Mouse (Mus musculus) cerebellum, postnatal 14 days (tissue): ENCODE data around the gene Pi4ka.

Source experiments
- DNase-seq, 2 experiments: peaks; one replicate each; pipeline ENCODE4 v3.0.0; 2021; ENCODE audit warnings: mixed read lengths in 2 of 2

Gene Pi4ka

DNA sequence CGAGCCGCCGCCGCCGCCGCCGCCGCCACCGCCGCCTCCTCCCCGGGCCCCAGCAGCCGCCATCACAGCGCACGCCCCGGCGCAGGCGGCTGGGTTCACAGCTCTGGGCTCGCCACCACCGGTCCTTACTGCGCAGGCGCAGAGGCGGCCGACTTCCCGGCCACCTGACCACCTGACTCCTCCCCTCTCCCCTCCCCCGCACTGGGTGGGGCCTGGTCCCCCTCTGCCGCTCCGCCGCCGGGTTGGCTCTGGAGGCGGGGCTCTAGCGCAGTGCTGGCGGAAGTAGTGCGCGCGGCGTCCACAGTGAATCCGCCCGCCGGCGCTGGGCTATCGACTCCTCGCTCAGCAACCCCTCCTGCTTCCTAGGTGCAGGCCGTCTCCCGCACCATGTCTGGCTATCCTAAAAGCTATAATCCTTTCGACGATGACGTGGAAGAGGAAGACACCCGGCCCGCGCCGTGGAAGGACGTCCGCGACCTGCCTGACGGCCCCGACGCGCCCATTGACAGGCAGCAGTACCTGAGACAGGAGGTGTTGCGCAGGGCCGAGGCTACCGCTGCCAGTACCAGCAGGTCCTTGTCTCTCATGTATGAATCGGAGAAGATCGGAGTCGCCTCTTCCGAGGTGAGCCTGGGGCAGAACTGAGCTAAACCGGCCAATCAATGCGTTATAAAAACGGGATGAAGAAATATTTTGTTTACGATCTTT lies at the start of gene Pi4ka, which contains the start of gene Snap29:
TSS of gene Pi4ka (minus strand) at position 579 of the 708 bp plus-strand sequence.
TSS of gene Snap29 (plus strand) at position 251 of the 708 bp plus-strand sequence.
- DNase-seq = peak; percentile 100

DNA sequence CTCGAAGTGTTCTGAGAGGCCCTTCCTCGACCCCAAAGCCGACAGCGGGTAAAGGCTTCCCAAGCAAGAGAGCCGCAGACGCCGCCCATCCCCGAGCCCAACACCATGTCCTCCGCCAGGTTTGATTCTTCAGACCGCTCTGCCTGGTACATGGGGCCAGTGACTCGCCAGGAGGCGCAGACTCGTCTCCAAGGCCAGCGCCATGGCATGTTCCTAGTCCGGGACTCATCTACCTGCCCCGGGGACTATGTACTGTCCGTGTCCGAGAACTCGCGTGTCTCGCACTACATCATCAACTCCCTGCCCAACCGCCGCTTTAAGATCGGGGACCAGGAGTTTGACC lies 46.2 kb upstream of the Pi4ka start:
- DNase-seq = peak; percentile 67 to 70

DNA sequence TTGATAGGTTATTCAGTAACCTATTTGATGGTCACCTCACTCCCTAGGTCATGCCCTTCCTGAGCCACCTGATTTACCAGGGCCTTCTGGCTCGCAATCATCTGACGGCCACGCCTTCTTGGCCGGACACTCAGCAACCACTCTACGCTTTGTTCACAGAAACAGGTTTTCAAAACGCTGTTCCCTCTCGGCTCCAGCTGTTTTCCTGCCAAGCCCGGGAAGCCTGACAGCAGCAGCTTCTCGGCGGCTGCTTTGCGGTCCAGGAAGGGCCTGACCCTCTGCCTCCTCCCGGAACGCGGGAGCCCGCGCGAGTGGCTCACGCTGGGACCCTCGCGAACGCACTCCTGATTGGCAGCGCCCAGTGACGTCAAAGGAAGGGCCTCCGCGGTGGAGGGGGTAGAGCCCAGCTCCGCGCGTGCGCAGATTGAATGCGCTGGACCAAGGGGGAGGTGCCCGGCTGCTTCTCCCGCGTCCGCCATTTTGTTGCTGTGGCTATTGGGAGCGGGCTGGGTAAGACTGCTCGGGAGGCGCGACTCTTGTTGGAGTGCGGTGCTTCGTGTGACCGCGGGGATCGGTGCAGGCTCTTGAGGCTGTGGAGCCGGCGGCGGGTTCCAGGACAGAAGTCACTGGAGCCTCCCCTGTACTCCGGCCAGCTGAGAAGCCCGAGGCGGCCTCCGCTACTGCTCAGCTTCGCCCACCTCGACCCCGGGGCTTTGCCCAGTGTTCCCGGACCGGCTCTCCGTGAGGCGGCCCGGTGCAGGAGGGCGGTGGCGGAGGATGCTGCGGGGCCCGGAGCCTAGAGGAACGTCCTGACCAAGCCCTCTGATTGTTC lies 45.6 kb upstream of the Pi4ka start, which contains the start of gene Crkl:
TSS of gene Crkl (plus strand) at position 447 of the 832 bp plus-strand sequence.
- DNase-seq = peak; percentile 98 to 99

DNA sequence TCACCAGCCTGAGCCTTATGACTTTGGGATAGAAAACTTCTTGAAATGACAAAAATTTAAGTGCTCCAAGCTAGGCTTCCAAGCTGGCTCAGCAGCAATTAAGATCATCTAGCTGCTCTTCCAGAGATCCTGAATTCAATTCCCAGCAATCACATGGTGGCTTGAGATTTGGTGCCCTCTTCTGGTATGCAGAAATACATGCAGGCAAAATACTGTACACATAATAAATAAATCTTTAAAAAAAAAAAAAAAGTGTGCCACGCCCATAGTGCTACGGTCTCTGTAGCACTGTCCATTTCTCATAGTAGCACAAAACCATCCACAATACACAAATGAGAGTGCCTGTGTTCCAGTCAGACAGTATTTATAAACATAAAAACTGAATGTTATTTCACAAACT lies 26.5 kb upstream of the Pi4ka start:
- DNase-seq = peak in 1 of 2 experiments; percentile 11

DNA sequence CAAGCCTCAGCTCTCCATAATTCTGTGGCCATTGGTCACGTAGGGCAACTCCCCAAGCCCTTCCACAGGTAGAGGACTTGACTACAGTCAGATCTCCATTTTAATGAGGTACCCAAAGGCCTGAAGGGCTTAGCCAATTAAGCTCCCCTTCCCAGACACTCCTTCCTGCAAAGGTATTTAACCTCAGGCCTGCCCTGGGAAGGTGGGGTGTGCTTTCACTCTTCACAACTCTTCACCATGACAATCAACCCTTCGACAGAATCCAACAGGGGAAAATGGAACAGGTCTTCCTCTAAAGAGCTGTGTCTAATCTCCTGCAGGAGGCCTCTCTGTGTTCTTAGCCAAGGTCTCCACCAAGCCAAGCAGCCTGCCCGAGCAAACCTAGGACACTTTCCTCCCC lies 16.9 kb upstream of the Pi4ka start:
- DNase-seq = no peak

DNA sequence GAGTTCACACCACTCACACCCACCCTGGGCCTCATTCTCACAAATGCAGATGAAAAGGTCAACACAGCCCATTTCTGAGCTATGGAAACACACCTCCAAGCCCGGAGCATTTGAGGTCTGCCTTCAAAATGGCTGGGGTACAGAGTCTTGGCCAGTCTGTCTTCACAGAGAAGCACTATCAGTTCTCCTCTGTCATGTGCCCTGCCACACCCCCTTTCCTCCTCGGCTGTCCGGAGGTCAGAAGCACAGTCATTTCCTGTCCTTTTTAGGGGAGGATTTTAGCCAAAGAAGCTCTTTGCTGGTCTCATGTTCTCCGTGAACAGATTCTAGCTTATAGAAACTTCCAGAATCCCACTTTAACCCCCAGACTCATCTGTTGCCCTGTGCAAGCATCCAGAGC lies 4.1 kb upstream of the Pi4ka start:
- DNase-seq = no peak

DNA sequence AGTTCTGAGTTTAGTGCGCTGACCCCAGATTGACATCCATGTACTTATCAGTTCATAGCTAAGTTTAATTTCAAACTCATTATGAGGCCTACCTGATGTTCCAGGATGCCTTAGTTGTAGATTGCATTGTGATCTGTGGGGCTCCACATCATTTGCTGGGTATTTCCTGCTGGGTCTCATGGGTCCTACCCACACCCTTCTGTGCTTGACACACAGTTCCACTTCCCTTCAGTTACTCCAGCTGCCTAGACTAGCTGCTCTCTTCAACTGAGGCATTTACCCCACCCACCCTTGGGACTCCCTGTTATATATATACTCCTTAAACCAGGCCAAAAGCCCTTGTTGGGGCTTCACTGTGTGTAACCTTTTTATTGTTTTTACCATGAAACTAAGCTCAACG lies 2.9 kb upstream of the Pi4ka start:
- no peak for DNase-seq

DNA sequence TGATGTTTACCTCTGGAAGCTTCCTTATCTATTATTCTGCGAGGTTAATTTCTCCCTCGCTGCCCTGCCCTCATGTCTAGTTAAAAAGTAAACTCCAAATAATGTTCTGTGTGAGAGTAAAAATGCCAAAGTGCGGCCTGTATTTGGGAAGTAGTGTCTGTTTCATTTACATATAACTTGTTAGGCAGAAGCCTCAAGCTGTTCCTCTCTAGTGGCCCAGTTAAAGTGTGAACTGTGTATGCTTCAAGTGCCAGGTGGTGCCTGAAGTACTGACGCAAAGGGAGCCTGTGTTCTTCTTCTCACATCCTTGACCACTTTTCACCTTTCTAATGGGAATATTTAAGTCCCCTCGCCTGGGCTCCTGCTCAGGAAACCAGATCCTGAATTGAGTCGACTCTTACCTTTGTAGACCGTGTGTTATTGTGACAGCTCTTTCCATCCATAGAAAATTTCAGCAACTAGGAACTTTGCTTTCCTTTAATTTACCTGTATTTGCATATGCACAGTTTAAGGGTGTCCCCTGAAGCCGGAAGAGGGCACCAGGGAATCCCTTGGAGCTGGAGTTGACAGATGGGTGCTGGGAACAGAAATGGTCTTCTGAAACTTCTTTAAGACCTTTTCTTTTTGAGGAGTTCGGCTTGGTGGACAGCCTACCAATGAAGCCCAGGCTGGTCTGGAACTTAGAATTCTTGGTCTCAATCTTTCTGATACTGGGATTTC lies 558 bp upstream of the Pi4ka start:
- DNase-seq = peak in 1 of 2 experiments; percentile 19

DNA sequence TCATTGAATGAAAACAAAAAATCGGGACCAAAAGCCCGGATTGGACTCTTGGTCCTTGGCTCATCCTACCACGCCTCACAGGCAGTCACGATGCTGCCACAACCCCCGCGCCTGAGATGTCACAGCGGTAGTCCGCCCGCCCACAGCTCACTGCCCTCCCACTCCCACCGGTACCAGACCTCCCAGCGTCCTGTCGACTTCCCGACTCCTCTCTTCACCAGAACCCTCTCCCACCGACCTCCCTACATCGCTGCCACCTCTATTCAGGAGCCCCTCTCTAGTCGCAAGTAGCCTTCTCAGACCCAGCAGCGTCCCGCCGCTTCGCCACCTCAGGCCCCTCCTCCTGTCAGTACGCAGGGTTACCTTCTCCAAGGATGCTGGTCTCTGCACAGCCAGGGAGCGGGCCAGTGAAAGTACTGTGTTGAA lies 830 bp downstream of the Pi4ka start:
- peak; percentile 72 to 78 for DNase-seq

DNA sequence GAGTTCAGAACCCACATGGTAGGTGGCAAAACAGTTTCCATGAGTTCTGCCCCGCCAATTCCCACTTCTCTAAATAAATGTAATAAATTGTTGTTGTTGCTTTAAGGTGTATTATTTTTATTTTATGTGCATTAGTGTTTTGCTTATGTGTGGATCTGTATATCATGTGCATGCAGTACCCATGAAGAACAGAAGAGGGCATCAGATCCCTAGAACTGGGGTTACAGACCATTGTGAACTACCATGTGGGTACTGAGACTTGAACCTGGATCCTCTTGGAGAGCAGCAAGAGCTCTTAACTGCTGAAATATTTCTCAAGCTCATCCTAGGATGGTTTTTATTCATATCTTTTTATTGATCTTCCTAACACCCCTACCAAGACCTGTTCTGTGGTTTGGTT lies 3.3 kb downstream of the Pi4ka start:
- peak; percentile 44 to 70 for DNase-seq

DNA sequence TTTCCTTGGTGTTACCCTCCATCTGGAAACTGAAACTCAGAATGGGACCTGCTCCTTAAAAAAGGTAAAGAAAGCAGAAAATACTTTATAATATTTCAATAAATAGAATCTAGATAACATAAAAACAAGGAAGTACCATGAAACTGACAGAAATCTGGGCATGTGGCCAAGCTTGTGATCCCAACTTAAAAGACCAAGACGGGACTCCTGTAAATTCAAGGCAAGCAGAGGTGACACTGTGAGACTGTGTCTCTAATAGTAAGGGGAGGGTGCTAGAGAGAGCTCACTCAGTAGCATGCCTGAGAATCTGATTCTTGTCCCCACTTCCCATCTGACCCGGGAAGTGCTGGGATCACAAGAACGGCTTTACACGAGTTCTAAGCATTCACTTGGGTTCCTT lies 13.3 kb downstream of the Pi4ka start:
- no peak for DNase-seq

DNA sequence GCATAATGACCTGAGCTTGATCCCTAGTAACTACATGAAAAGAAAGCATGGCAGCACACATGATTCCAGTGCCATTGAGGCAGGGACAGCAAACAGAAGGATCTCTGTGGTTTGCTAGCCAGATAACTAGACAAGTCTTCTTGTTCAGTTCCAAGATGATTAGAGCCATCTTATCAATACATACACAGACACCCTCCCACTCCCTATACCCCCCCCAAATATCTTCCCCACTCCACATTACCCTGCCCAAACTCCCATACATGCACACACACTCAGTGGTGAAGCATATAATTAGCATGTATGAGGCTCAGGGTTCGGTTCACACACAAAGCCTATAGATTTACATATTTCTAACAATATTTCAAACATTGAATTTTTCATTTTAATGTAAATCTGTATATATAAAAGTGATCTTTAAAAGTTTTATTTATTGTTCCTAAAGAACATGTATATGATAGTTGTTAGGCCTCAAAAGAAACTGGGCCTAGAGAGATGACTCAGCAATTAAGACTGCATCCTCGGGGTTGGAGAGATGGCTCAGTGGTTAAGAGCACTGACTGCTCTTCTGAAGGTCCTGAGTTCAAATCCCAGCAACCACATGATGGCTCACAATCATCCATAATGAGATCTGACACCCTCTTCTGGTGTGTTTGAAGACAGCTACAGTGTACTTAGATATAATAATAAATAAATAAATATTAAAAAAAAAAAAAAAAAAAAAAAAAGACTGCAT lies 22.4 kb downstream of the Pi4ka start:
- no peak for DNase-seq

DNA sequence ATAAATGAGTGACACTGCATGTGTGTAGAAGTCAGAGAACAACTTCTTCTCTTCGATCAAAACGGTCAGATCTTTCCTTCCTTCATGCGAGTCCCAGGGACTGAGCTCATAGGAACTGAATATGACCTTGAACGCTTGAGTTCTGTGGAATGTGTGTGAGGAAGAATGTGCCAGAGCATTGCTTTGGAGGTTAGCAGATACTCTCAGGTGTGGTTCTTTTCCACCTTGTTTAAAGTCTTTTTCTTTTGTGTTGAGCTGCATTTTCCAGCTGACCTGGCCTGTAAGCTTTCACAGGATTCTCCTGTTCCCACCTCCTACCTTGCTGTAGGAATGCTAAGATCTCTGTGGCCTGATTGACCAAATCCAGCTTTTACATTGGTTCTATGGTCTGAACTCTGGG lies 23.8 kb downstream of the Pi4ka start:
- no peak for DNase-seq

DNA sequence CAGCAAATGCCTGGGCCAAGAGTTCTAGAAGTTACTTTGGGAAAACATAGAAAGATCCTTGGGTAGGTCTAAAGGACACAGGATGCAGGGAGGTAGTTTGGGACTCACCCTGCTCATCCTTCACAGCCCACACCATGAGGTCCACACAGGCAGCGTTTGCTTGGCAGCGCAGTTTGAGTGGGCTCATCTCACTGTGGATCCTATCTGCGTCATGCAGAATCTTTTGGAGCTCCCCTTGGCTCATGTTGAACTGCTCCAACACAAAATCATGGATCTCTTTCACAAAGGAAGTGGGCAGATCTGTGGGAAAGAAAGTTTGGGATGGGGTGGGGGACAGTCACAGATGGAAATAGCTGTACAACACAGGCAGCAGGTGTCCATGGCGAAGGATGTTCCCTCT lies 47.3 kb downstream of the Pi4ka start:
- DNase-seq = no peak

DNA sequence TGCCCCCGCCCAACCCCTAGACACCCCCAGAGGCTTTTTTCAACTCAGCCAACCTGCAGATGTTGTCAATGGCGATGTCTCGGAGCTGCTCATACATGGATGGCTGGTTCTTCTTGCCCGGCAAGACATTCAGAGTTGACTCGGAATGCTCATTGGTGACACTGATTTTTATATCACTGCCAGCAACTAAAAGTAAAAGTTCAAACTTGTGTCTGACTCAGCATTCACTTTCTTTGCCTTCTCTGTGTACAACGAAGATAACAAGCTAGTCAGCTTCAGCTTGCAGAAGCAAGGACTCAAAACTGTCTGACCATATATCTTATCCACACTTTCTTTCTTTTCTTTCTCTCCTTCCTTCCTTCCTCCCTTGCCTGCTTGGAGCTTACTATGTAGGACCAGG lies 50.1 kb downstream of the Pi4ka start:
- DNase-seq = no peak

DNA sequence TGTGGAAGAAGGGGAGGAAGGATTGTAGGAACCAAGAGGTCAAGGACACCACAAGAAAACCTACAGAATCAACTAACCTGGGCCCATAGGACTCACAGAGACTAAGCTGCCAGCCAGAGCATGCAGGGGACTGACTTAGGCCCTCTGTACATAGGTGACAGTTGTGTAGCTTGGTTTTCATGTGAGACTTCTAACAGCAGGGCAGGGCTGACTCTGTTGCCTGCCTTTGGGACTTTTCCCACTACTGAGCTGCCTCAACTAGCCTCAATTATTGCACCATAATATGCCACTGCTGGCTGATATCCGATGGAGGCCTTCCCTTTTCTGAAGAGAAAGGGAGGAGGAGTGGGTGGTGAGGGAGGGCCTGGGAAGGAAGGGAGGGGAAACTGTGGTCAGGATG lies 59.3 kb downstream of the Pi4ka start:
- DNase-seq = no peak

DNA sequence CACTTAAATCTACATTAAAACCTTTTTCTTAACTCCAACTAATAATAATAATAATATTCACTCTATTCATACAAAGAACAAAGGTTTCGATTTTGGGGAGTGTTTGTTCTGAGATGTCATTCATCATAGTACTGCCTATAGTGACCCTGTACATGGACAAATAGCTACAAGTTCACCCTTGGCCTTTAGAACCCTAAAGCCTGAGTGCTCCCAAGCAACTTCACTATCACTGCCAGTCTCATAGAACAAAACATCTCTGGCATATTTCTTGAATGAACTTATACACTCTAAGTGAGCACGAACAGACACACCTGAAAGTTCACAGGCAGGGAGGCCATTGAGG lies 60.3 kb downstream of the Pi4ka start:
- no peak for DNase-seq

DNA sequence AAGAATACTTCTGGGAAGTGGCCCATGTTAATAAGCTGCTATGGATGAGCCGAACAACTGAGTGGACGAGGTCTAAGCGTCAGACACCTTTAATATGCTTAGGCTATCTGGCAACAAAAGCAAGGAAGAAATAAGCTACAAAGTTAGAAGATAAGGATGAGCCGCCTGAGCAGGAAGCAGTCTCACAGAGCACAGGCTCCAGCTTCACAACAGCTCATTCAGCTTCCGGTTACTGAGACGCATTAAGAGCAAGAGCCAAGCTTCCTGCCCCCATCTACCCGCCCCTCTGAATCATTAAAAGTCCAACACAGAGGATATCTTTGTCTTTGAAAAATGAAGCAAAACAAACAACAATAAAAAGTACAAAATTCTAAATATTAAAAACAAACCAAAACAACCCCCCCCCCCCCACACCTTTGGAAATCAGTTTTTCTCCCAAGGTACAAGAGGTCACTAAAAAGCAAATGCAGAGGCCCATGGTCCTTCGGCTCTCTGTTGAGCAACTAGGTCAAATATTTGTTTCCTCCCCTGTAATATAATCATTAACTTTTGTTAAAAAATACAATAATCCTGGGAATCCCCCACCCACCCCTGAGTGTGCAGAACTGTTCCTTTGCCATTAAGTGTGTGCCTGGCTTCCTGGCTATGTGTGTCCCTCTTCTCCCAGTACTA lies 60.8 kb downstream of the Pi4ka start:
- DNase-seq = no peak

DNA sequence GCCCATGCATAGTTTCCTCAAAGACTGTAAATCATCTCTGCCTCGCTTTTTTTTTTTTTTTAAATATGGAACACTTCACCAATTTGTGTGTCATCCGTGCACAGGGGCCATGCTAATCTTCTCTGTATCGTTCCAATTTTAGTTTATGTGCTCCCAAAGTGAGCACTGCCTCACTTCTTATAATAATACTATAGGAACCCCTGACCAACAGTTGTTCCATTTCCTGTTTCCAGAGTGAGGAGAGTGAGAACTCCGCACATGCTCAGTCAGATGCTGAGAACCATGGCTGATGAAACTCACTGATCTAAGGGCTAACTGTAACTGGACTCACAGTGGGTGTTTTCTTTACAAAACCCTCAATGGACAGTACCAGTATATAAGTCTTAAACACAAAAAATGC lies 64.3 kb downstream of the Pi4ka start:
- DNase-seq = no peak

DNA sequence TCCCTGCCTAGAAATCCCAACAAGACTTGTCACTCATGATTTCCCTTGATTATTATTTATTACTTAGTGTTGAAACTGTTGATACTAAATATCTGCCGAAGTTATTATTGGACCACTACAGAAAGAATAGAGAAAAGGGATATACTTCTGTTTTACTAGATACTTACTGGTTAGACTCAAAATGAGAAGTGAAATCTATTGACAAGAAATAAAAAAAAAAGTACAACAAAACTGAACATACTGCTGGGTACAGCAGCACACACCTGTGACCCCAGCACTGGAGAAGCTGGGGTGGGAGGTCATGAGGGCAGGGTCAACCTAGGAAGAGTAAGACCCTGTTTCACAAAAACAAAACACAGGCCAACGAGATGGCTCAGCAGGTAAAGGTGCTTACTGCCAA lies 65.4 kb downstream of the Pi4ka start:
- no peak for DNase-seq

DNA sequence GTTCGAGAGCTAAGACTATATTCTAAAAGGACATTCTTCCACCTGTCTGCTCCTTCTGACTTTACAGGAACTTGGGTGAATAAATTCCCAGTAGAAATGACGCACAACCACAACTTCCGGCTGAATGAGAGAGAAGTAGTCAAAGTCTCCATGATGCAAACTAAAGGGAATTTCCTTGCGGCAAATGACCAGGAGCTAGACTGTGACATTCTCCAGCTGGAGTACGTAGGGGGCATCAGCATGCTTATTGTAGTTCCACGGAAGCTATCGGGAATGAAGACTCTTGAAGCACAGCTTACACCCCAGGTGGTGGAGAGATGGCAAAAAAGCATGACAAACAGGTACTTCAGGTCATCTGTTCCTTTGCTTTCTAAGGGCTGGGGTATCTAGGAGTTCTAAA lies 66.4 kb downstream of the Pi4ka start:
- DNase-seq = no peak

DNA sequence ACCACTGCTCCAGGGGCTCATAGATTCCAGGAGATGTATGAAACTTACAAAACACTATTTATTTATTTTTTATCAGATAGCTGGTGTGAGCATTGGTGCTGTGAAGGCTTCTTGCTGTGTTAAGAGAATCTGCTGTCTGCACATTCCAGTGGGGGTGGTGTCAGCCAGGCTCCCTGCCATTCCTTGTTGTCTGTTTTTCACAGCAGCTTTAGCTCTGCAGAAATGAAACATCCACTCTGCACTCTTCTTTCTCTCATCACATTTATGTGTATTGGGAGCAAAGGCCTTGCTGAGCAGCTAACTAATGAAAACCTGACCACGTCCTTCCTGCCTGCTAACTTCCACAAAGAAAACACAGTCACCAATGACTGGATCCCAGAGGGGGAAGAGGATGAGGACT lies 70.0 kb downstream of the Pi4ka start:
- DNase-seq = no peak
